Mouse (Mus musculus): Measurements from ENCODE around the gene Spaca1. TPM values are rescaled to one million over a fixed set of nuclear protein-coding genes. Genes with fewer than 3 reads are reported as not detected.

Spaca1 gene
- 1.1 TPM for polyA plus RNA-seq (2017; shearing (Covaris generic))

GRCm38 (mm10) chr4:34049571-34050255 is at the start of gene Spaca1:
Gene Spaca1 (minus strand): TSS chr4:34050191.

Other genes starting within 250 kb of the Spaca1 start
- gene Cnr1, start 125.6 kb downstream of the Spaca1 start, polyA plus RNA-seq (2017; shearing (Covaris generic)), result 0.43 TPM

Data from effector memory CD4-positive, alpha-beta T cell, adult 7 months (primary cell).